Mouse (Mus musculus) G1E (cell line): ENCODE measurements around the gene Mrpl52.

Experiments used
- CTCF ChIP-seq: IDR thresholded peaks from 2 replicates; pipeline ENCODE4 v1.5.1; 2012; ENCODE audit warnings: low read depth, low read length, inconsistent platforms, mixed read lengths
- GATA1 ChIP-seq: IDR thresholded peaks from 2 replicates; pipeline ENCODE4 v1.6.1; 2012; ENCODE audit warnings: borderline replicate concordance, low read length, inconsistent platforms, mixed read lengths
- POLR2AphosphoS5 ChIP-seq: IDR thresholded peaks from 2 replicates; pipeline ENCODE4 v1.6.1; 2012; ENCODE audit warnings: low read depth, low read length, inconsistent platforms; ENCODE audit not compliant: insufficient replicate concordance
- TAL1 ChIP-seq: conservative IDR thresholded peaks from 2 replicates; pipeline ENCODE4 v1.6.1; 2012; ENCODE audit warnings: low read depth, low read length, inconsistent platforms, mixed read lengths

GRCm38 (mm10) chr14:54397872-54398527, 28.7 kb upstream of the Mrpl52 start:
- TF ChIP-seq CTCF (no peak), POLR2AphosphoS5 (no peak), GATA1 (no peak), TAL1 (no peak)
